Mouse (Mus musculus) midbrain, embryonic 11.5 days (tissue): ENCODE results near the gene Sumo1. TPM values are rescaled to one million over a fixed set of nuclear protein-coding genes. Genes with fewer than 3 reads are reported as not detected.

Experiments
- ATAC-seq: fragments of 200-750 bp; cut with Nextera tagmentation; 2 replicates; pipeline ENCODE4 v1.8.0; 2017; ENCODE audit warnings: moderate TSS enrichment, moderate library complexity; ENCODE audit not compliant: low FRiP score
- DNase-seq: peaks from one replicate; pipeline ENCODE4 v3.0.0; 2015; ENCODE audit warnings: low spot score; ENCODE audit errors: missing footprints
- H3K27ac ChIP-seq: fragments of 300-500 bp; sonication (generic); 2 replicates; pipeline ENCODE4 v1.5.1; 2014; ENCODE audit warnings: low read depth, low read length
- H3K27me3 ChIP-seq: fragments of 300-500 bp; sonication (generic); 2 replicates; pipeline ENCODE4 v1.6.1; 2014; ENCODE audit warnings: mild to moderate bottlenecking, low read length, moderate library complexity, mixed read lengths; ENCODE audit not compliant: control insufficient read depth, insufficient read depth
- H3K36me3 ChIP-seq: fragments of 300-500 bp; sonication (generic); 2 replicates; pipeline ENCODE4 v1.6.1; 2014; ENCODE audit warnings: mild to moderate bottlenecking, low read length, moderate library complexity, mixed read lengths; ENCODE audit not compliant: control insufficient read depth, insufficient read depth
- H3K4me1 ChIP-seq: fragments of 300-500 bp; sonication (generic); 2 replicates; pipeline ENCODE4 v1.6.1; 2014; ENCODE audit warnings: low read length; ENCODE audit not compliant: control insufficient read depth, insufficient read depth
- H3K4me2 ChIP-seq: fragments of 300-500 bp; sonication (generic); 2 replicates; pipeline ENCODE4 v1.6.1; 2014; ENCODE audit warnings: mild to moderate bottlenecking, moderate library complexity
- H3K4me3 ChIP-seq: fragments of 300-500 bp; sonication (generic); 2 replicates; pipeline ENCODE4 v1.5.1; 2014; ENCODE audit warnings: low read depth, low read length
- H3K9ac ChIP-seq: fragments of 300-500 bp; sonication (generic); 2 replicates; pipeline ENCODE4 v1.6.1; 2014; ENCODE audit warnings: low read length
- H3K9me3 ChIP-seq: fragments of 300-500 bp; sonication (generic); 2 replicates; pipeline ENCODE4 v1.6.1; 2016; ENCODE audit warnings: low read length; ENCODE audit not compliant: control insufficient read depth
- WGBS: fragments of 180-500 bp; shearing (Covaris S2); extraction: QIAGEN DNeasy Blood & Tissue Kit; methylation state at CpG from one replicate; pipeline ENCODE4 v1.1.7; 2014; 5-methylcytosine and 5-hydroxymethylcytosine counted together
- polyA plus RNA-seq: library from polyadenylated mRNA; unstranded; fragments of >200 nt; fragmentation: Nextera tagmentation; extraction: Ambion mirVana; gene quantifications from 2 replicates; pipeline ENCODE4 v1.2.1, GENCODE M21; 2014

Sumo1 gene
- polyA plus RNA-seq, 1 experiment from 2014 or later, result 603 TPM

DNA sequence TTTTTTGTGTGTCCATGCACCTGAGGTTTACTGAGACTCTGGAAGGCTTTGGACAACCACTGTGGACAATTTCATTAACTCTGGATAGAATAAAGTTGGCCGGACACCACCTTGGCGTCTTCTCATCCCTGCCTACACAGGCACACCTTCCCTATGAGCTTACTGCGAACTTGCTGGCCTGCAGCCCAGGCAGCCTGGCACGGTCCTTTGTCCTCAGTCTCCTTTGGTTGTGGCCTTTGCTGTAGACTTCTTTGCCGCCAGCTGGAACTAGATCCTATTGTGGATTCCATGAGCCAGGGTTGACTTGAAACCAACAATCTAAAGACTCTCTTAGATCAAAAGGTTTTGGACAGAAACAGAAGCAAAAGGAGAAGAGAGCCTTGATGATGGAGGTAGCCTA lies 45.2 kb downstream of the Sumo1 start:
- no peak overlapping the region for H3K27ac ChIP-seq
- no peak overlapping the region for H3K4me2 ChIP-seq
- ATAC-seq (no peak), DNase-seq (no peak)
- H3K4me1 ChIP-seq, result no peaks in the 10 kb centered on the region
- no peaks in the 10 kb centered on the region for H3K27me3 ChIP-seq
- no peaks in the 10 kb centered on the region for H3K36me3 ChIP-seq
- no peaks in the 10 kb centered on the region for H3K9me3 ChIP-seq
- WGBS, result 83% methylated on average over 5 of the region's 5 CpGs
- no peak overlapping the region for H3K4me3 ChIP-seq
- H3K9ac ChIP-seq, result no peak overlapping the region

DNA sequence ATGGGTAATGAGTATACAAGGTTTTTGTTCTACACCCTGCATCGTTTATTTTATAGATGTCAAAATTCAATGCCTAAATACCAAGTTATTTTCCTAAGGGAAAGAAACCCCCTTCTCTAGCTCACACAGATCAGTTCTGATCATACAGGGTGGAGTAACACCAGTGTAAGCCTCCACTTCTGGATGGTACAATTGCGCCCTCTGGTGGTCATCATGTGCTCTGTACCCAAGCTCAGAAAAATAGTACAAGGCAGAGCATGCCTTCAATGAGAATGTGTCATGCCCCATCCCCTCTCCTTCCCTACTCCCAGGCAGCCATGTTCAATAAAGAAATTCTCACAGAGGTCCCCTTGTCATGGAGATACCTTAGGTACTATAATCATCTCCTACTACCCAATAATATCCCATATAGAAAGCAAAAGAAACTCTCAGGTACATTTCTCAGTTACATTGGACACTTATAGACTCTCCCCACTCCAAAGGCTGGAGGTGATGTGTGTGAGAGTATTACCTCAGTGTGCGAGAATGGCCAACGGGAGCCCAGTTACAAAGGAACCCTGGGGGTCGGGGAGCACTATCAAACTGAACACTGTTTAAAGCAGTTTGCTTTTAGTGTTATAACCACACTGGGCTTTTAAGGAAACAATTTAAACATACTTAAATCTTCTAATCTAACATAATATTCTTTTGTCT lies 47.2 kb downstream of the Sumo1 start:
- Histone ChIP-seq H3K4me2 (no peak overlapping the region), H3K4me3 (no peak overlapping the region), H3K4me1 (no peaks in the 10 kb centered on the region), H3K36me3 (no peaks in the 10 kb centered on the region), H3K9ac (no peak overlapping the region), H3K27me3 (no peaks in the 10 kb centered on the region), H3K27ac (no peak overlapping the region), H3K9me3 (no peaks in the 10 kb centered on the region)
- WGBS, result 29% methylated on average over 5 of the region's 5 CpGs
- ATAC-seq, result peak; percentile 82
- DNase-seq, result peak; percentile 97

DNA sequence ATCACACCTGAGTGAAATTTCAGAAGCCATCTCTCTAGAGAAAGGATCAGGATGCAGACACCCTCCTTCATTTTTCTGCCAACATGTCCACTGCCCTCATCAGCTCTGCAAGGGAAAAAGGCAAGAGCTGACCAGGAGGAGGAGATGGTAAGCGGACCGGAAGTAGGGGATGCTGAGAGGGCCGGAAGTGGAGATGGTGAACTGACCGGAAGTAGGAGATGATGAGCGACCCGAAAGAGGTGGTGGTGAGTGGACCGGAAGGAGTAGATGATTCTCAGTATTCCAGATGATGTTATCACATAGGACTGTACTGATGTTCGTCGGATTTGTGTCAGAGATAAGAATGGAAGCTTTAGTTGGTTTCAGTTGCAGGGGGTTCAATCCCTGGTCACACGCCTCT lies 51.4 kb downstream of the Sumo1 start:
- Histone ChIP-seq H3K4me1 (no peaks in the 10 kb centered on the region), H3K4me3 (no peak overlapping the region), H3K27me3 (no peaks in the 10 kb centered on the region), H3K4me2 (no peak overlapping the region), H3K9me3 (no peaks in the 10 kb centered on the region), H3K9ac (no peak overlapping the region), H3K36me3 (no peaks in the 10 kb centered on the region), H3K27ac (no peak overlapping the region)
- ATAC-seq (no peak), DNase-seq (no peak)
- WGBS, result 94% methylated on average over 10 of the region's 10 CpGs

DNA sequence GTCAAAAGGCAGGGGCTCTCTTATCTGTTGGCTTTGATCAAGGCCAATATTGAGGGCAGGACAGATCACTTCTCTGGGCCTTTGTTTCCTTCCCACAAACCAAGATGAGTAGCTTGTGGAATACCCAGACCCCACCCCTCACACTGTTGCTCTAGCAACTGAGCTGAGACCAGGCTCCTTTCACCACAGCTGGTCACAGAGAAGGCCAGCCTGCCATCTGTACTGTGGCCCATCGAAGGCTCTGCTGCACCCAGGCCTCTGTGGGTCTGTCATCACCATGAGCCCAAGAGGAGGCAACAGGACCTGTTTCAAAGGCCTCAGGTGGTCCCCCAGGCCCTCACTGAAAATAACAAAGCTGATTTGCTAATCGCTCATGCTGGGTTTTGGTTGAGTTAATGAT lies 55.6 kb downstream of the Sumo1 start:
- 81% methylated on average over 2 of the region's 2 CpGs for WGBS

DNA sequence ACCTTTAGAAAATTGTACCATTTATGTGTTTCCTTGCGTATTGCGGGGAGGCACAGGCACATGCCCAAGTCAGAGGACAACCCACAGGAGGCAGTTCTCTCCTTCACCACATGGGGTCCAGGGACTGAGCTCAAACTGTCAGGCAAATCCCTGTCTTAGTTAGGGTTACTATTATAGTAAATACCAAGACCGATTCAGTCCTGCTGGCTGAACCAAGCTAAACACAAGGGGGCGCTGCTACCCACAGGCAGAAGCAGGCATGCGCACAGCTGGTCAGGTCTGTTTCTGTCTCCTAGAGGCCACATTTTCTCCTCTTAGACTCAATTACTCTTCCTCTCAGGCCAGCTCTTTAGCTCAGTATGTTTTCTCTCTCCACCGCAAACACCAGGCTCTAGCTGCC lies 56.8 kb downstream of the Sumo1 start:
- no peak overlapping the region for H3K4me3 ChIP-seq
- no peak overlapping the region for H3K4me2 ChIP-seq
- H3K4me1 ChIP-seq, result no peaks in the 10 kb centered on the region
- H3K27ac ChIP-seq, result no peak overlapping the region
- no peaks in the 10 kb centered on the region for H3K9me3 ChIP-seq
- no peak overlapping the region for H3K9ac ChIP-seq
- no peaks in the 10 kb centered on the region for H3K27me3 ChIP-seq
- no peak for ATAC-seq
- DNase-seq, result peak; percentile 91
- WGBS, result 42% methylated on average over 6 of the region's 6 CpGs
- H3K36me3 ChIP-seq, result no peaks in the 10 kb centered on the region

More for the DNA sequence above, 55.6 kb downstream of the Sumo1 start:
- H3K36me3 ChIP-seq, result no peaks in the 10 kb centered on the region
- H3K27me3 ChIP-seq, result no peaks in the 10 kb centered on the region
- no peak overlapping the region for H3K9ac ChIP-seq
- no peak overlapping the region for H3K4me2 ChIP-seq
- no peaks in the 10 kb centered on the region for H3K9me3 ChIP-seq
- H3K4me1 ChIP-seq, result no peaks in the 10 kb centered on the region
- ATAC-seq, result no peak
- no peak overlapping the region for H3K4me3 ChIP-seq
- no peak for DNase-seq
- H3K27ac ChIP-seq, result no peak overlapping the region

DNA sequence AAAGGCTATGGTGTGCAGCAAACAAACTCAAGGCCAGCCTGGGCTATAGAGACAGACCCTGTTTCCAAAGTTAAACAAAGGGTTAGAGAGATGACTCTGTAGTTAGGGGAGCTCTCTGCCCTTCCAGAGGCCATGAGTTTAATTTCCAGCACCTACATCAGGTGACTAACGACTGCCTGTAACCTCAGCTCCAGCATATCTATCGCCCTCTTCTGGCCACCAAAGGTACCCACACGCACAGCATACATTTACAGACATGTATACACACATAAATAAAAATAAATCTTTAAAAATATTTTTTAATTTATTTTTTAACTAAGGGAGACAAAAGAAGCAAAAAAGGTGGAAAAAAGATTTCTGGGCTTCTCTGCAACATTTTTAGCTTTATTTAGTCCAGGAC lies 59.7 kb downstream of the Sumo1 start:
- Histone ChIP-seq H3K9me3 (no peaks in the 10 kb centered on the region), H3K4me1 (no peaks in the 10 kb centered on the region), H3K27me3 (no peaks in the 10 kb centered on the region), H3K9ac (no peak overlapping the region), H3K36me3 (no peaks in the 10 kb centered on the region), H3K27ac (no peak overlapping the region), H3K4me3 (no peak overlapping the region), H3K4me2 (no peak overlapping the region)
- ATAC-seq (no peak), DNase-seq (no peak)
- WGBS, result 86% methylated on average over 3 of the region's 3 CpGs

DNA sequence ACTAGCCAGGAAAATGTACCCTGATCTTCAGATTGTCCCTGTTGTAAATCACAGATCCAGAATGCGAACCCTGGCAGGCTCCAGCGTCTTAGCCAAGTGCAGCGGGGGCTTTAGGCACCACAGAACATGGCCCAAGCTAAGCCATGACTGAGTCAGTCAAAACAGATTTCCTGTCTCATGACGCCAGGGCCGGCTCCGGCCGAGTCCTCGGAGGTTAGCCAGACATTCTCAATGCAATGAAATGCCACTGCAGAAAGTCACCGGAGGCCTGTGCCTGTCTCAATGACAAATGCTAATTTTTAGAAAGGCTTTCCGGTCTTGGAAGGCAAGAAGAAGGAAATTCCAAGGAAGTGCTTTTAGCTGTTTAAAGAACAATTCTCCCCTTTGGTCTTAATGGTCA lies 60.7 kb downstream of the Sumo1 start:
- no peaks in the 10 kb centered on the region for H3K36me3 ChIP-seq
- no peak overlapping the region for H3K9ac ChIP-seq
- WGBS, result 93% methylated on average over 10 of the region's 10 CpGs
- no peak overlapping the region for H3K4me3 ChIP-seq
- no peaks in the 10 kb centered on the region for H3K9me3 ChIP-seq
- H3K27ac ChIP-seq, result no peak overlapping the region
- DNase-seq (no peak), ATAC-seq (no peak)
- H3K4me1 ChIP-seq, result no peaks in the 10 kb centered on the region
- no peaks in the 10 kb centered on the region for H3K27me3 ChIP-seq
- H3K4me2 ChIP-seq, result no peak overlapping the region

DNA sequence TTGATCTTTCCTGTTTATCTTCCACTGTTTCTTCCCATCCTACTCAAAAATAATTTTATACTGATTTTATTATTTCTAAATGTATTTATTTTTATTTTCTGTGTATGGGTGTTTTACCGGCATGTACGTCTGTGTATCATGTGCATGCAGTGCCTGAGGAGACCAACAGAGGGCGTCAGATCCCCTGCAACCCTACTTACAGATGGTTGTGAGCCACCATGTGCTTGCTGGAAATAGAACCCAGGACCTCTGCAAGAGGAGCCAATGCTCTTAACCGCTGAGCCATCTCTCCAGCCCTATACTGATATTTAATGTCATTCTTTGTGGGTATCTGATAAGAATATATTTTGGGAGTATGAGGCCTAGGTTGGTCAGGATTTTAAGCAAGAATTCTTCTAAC lies 61.2 kb downstream of the Sumo1 start:
- H3K27ac ChIP-seq, result no peak overlapping the region
- no peak overlapping the region for H3K4me2 ChIP-seq
- no peaks in the 10 kb centered on the region for H3K36me3 ChIP-seq
- H3K9me3 ChIP-seq, result no peaks in the 10 kb centered on the region
- ATAC-seq (no peak), DNase-seq (no peak)
- no peaks in the 10 kb centered on the region for H3K4me1 ChIP-seq
- H3K9ac ChIP-seq, result no peak overlapping the region
- no peak overlapping the region for H3K4me3 ChIP-seq
- 83% methylated on average over 4 of the region's 4 CpGs for WGBS
- H3K27me3 ChIP-seq, result no peaks in the 10 kb centered on the region

DNA sequence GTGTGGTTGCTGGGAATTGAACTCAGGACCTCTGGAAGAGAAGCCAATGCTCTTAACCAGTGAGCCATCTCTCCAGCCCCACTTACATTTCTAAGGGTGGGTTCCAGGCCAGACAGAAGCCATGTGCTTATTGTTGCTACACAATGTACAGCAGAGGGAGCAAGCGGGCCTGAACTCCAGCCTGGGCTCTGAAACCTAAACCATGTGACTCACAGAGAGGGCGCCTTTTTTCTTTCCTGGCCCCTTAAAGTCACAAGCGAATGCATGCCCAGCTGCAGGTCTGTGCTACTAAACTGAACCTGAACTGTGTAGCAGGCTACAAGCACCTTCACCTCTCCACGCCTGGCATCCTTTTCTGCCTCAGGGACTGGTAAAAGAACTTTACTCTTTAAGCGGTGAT lies 61.7 kb downstream of the Sumo1 start:
- ATAC-seq (no peak), DNase-seq (no peak)
- no peaks in the 10 kb centered on the region for H3K9me3 ChIP-seq
- no peaks in the 10 kb centered on the region for H3K36me3 ChIP-seq
- no peak overlapping the region for H3K27ac ChIP-seq
- H3K9ac ChIP-seq, result no peak overlapping the region
- no peak overlapping the region for H3K4me2 ChIP-seq
- 66% methylated on average over 5 of the region's 5 CpGs for WGBS
- H3K27me3 ChIP-seq, result no peaks in the 10 kb centered on the region
- H3K4me1 ChIP-seq, result no peaks in the 10 kb centered on the region
- H3K4me3 ChIP-seq, result no peak overlapping the region
